Mouse (Mus musculus): ENCODE measurements around the gene Nrp2. TPM values are rescaled to one million over a fixed set of nuclear protein-coding genes. Genes with fewer than 3 reads are reported as not detected.

Nrp2 gene
- polyA plus RNA-seq, 1 experiment from 2014 or later, result 43.8 TPM

GRCm38 (mm10) chr1:62783354-62784083 lies 80.4 kb downstream of the Nrp2 start:
- Histone ChIP-seq H3K9ac (no peak overlapping the region), H3K9me3 (replicated peaks) (no peaks in the 10 kb centered on the region), H3K4me1 (peaks cover 19% of the 10 kb centered on the region), H3K4me2 (replicated peaks) (peak overlapping the region; percentile 15; the same call in 1 of the 2 replicates), H3K27me3 (peaks cover 16% of the 10 kb centered on the region), H3K4me3 (no peak overlapping the region), H3K27ac (peak overlapping the region; percentile 44; the same call in 1 of the 2 replicates), H3K36me3 (no peaks in the 10 kb centered on the region; the same call in none of the 2 replicates)
- ATAC-seq (ENCODE audit: low FRiP score), result peak; percentile 65; the same call in 1 of the 2 replicates
- 58% methylated on average over 18 of the region's 18 CpGs for WGBS

GRCm38 (mm10) chr1:62784084-62784392 lies 81.0 kb downstream of the Nrp2 start:
- WGBS, result 59% methylated on average over 5 of the region's 5 CpGs
- Histone ChIP-seq H3K9ac (no peak overlapping the region), H3K27me3 (peaks cover 16% of the 10 kb centered on the region), H3K36me3 (no peaks in the 10 kb centered on the region; the same call in none of the 2 replicates), H3K9me3 (replicated peaks) (no peaks in the 10 kb centered on the region), H3K27ac (0 out of 2 replicates have a peak overlapping the region, but pooled peaks have one; percentile 44), H3K4me3 (no peak overlapping the region), H3K4me1 (peaks cover 19% of the 10 kb centered on the region), H3K4me2 (replicated peaks) (no peak overlapping the region)
- ATAC-seq (ENCODE audit: low FRiP score), result 0 out of 2 replicates have a peak, but pooled peaks have one; percentile 41

GRCm38 (mm10) chr1:62786255-62786654 lies 83.2 kb downstream of the Nrp2 start:
- Histone ChIP-seq H3K9me3 (replicated peaks) (no peaks in the 10 kb centered on the region), H3K27me3 (peaks cover 12% of the 10 kb centered on the region), H3K27ac (no peak overlapping the region), H3K4me2 (replicated peaks) (no peak overlapping the region), H3K4me3 (no peak overlapping the region), H3K4me1 (peaks cover 10% of the 10 kb centered on the region; the same call in 1 of the 2 replicates), H3K9ac (no peak overlapping the region), H3K36me3 (no peaks in the 10 kb centered on the region; the same call in none of the 2 replicates)
- ATAC-seq (ENCODE audit: low FRiP score), result no peak
- 22% methylated on average over 5 of the region's 5 CpGs for WGBS

- Histone ChIP-seq H3K9me3 (replicated peaks) (no peaks in the 10 kb centered on the region), H3K4me3 (no peak overlapping the region), H3K9ac (no peak overlapping the region), H3K27me3 (peaks cover 8% of the 10 kb centered on the region), H3K27ac (no peak overlapping the region), H3K36me3 (no peaks in the 10 kb centered on the region; the same call in 1 of the 2 replicates), H3K4me2 (replicated peaks) (no peak overlapping the region), H3K4me1 (peaks cover 10% of the 10 kb centered on the region; the same call in 1 of the 2 replicates)
- ATAC-seq (ENCODE audit: low FRiP score), result no peak
- WGBS, result 80% methylated on average over 10 of the region's 10 CpGs
Observed at GRCm38 (mm10) chr1:62787546-62787945, 84.5 kb downstream of the Nrp2 start.

- Histone ChIP-seq H3K27me3 (no peaks in the 10 kb centered on the region; the same call in 1 of the 2 replicates), H3K4me2 (replicated peaks) (peak overlapping the region; percentile 32), H3K9ac (no peak overlapping the region), H3K4me3 (no peak overlapping the region), H3K36me3 (no peaks in the 10 kb centered on the region), H3K9me3 (replicated peaks) (no peaks in the 10 kb centered on the region), H3K27ac (no peak overlapping the region), H3K4me1 (peaks cover 22% of the 10 kb centered on the region)
- peak; percentile 76 for ATAC-seq (ENCODE audit: low FRiP score)
- 23% methylated on average over 19 of the region's 19 CpGs for WGBS
Observed at GRCm38 (mm10) chr1:62794223-62794895, 91.3 kb downstream of the Nrp2 start.

- Histone ChIP-seq H3K4me2 (replicated peaks) (peak overlapping the region; percentile 32), H3K27ac (no peak overlapping the region), H3K9me3 (replicated peaks) (no peaks in the 10 kb centered on the region), H3K4me3 (no peak overlapping the region), H3K27me3 (no peaks in the 10 kb centered on the region; the same call in 1 of the 2 replicates), H3K4me1 (peaks cover 22% of the 10 kb centered on the region), H3K36me3 (no peaks in the 10 kb centered on the region), H3K9ac (no peak overlapping the region)
- 0 out of 2 replicates have a peak, but pooled peaks have one; percentile 24 for ATAC-seq (ENCODE audit: low FRiP score)
- 56% methylated on average over 2 of the region's 2 CpGs for WGBS
Observed at GRCm38 (mm10) chr1:62794896-62795255, 91.8 kb downstream of the Nrp2 start.

- no peak overlapping the region for H3K9ac ChIP-seq
- peak; percentile 83 for ATAC-seq (ENCODE audit: low FRiP score)
- WGBS, result 23% methylated on average over 28 of the region's 28 CpGs
- peaks cover 22% of the 10 kb centered on the region for H3K4me1 ChIP-seq
- H3K4me2 ChIP-seq (replicated peaks), result peak overlapping the region; percentile 45
- H3K36me3 ChIP-seq, result no peaks in the 10 kb centered on the region
- no peaks in the 10 kb centered on the region for H3K27me3 ChIP-seq
- no peak overlapping the region for H3K27ac ChIP-seq
- H3K4me3 ChIP-seq, result peak overlapping the region; percentile 19
- H3K9me3 ChIP-seq (replicated peaks), result no peaks in the 10 kb centered on the region
Observed at GRCm38 (mm10) chr1:62795307-62796037, 92.4 kb downstream of the Nrp2 start.

GRCm38 (mm10) chr1:62796038-62796647 lies 93.1 kb downstream of the Nrp2 start:
- peak overlapping the region; percentile 19 for H3K4me3 ChIP-seq

GRCm38 (mm10) chr1:62799427-62799826 lies 96.3 kb downstream of the Nrp2 start:
- no peaks in the 10 kb centered on the region for H3K9me3 ChIP-seq (replicated peaks)
- H3K27ac ChIP-seq, result no peak overlapping the region
- no peaks in the 10 kb centered on the region for H3K36me3 ChIP-seq
- 52% methylated on average over 4 of the region's 4 CpGs for WGBS
- H3K27me3 ChIP-seq, result no peaks in the 10 kb centered on the region
- ATAC-seq (ENCODE audit: low FRiP score), result no peak
- no peak overlapping the region for H3K9ac ChIP-seq
- H3K4me3 ChIP-seq, result no peak overlapping the region
- no peak overlapping the region for H3K4me2 ChIP-seq (replicated peaks)
- H3K4me1 ChIP-seq, result peaks cover 19% of the 10 kb centered on the region

More at GRCm38 (mm10) chr1:62796038-62796647, 93.1 kb downstream of the Nrp2 start:
- Histone ChIP-seq H3K27me3 (no peaks in the 10 kb centered on the region), H3K36me3 (no peaks in the 10 kb centered on the region), H3K4me1 (peaks cover 24% of the 10 kb centered on the region), H3K4me2 (replicated peaks) (peak overlapping the region; percentile 45), H3K27ac (no peak overlapping the region), H3K9me3 (replicated peaks) (no peaks in the 10 kb centered on the region), H3K9ac (no peak overlapping the region)
- 50% methylated on average over 9 of the region's 9 CpGs for WGBS
- ATAC-seq (ENCODE audit: low FRiP score), result 0 out of 2 replicates have a peak, but pooled peaks have one; percentile 20

GRCm38 (mm10) chr1:62800351-62800750 lies 97.3 kb downstream of the Nrp2 start:
- ATAC-seq (ENCODE audit: low FRiP score), result no peak

GRCm38 (mm10) chr1:62801429-62801828 lies 98.3 kb downstream of the Nrp2 start:
- WGBS, result 51% methylated on average over 4 of the region's 4 CpGs
- no peak overlapping the region for H3K27ac ChIP-seq
- H3K4me2 ChIP-seq (replicated peaks), result no peak overlapping the region

More at GRCm38 (mm10) chr1:62800351-62800750, 97.3 kb downstream of the Nrp2 start:
- WGBS, result 92% methylated on average over 5 of the region's 5 CpGs
- Histone ChIP-seq H3K9me3 (replicated peaks) (no peaks in the 10 kb centered on the region), H3K27ac (no peak overlapping the region), H3K4me1 (peaks cover 12% of the 10 kb centered on the region), H3K4me2 (replicated peaks) (no peak overlapping the region), H3K4me3 (no peak overlapping the region), H3K27me3 (no peaks in the 10 kb centered on the region), H3K9ac (no peak overlapping the region), H3K36me3 (no peaks in the 10 kb centered on the region)

More at GRCm38 (mm10) chr1:62801429-62801828, 98.3 kb downstream of the Nrp2 start:
- Histone ChIP-seq H3K27me3 (no peaks in the 10 kb centered on the region), H3K9ac (no peak overlapping the region), H3K9me3 (replicated peaks) (no peaks in the 10 kb centered on the region), H3K36me3 (no peaks in the 10 kb centered on the region), H3K4me3 (no peak overlapping the region), H3K4me1 (0 out of 2 replicates have a peak, but pooled peaks cover 4% of the 10 kb centered on the region)
- ATAC-seq (ENCODE audit: low FRiP score), result no peak
